Mouse (Mus musculus): ENCODE measurements around the gene Igdcc3. TPM values are rescaled to one million over a fixed set of nuclear protein-coding genes. Genes with fewer than 3 reads are reported as not detected.

The Igdcc3 gene
- 40.0 and 40.8 TPM in 2 replicates for polyA plus RNA-seq (2016; fragmentation: Nextera tagmentation; extraction: Ambion mirVana)

DNA sequence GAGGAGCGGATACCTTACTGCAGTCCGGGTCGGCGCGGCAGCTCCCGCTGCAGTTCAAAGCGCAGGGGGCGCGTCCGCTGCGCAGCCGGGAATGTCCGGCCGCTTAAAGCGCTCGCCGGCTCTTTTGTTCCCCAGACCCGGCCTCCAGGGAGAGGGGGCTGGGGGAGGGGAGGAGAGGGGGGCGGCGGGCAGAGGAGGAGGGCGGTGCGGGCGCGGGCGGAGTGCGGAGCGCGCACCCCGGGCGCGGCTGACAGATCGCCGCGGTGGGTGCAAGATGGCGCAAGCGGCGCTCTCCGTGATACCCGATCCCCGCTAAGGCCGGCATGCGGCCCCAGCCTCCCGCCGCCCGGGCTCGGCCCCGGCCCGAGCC, at the start of gene Igdcc3:
Gene Igdcc3, plus strand, starts transcription at position 254 of the 370 bp plus-strand sequence.
- 0% methylated on average over 14 of the region's 48 CpGs for WGBS
- Histone ChIP-seq H3K9ac (peak within 1 kb of the TSS; percentile 98), H3K4me1 (peaks cover 64% of the 10 kb centered on the region)

DNA sequence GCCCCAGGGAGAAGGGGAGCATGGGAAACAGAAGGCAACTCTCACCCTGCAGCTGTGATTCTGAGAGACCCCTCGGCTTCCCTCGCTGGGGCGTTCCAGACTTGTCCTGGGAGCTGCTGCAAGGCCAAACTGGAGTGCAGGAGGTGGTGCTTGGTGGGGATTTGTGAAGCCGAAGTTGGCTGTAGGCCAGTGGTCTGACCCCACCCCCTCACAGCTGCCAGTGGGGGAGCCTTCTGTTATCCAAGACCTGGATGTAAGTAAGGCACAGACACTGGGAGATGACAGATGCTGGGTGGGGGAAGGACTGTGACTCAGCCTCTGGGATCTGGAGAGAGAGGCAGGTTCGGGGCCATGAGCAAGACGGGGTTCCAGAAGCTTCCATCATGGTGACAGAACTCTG, 46.8 kb upstream of the Igdcc3 start:
- peak overlapping the region; percentile 65; the same call in 1 of the 2 replicates for H3K27ac ChIP-seq
- no peak overlapping the region for H3K4me2 ChIP-seq
- no peak overlapping the region for H3K4me3 ChIP-seq (replicated peaks)
- no peaks in the 10 kb centered on the region for H3K9me3 ChIP-seq
- no peaks in the 10 kb centered on the region for H3K36me3 ChIP-seq (replicated peaks)
- WGBS, result 47% methylated on average over 6 of the region's 6 CpGs
- peaks cover 18% of the 10 kb centered on the region for H3K4me1 ChIP-seq
- no peaks in the 10 kb centered on the region for H3K27me3 ChIP-seq
- no peak overlapping the region for H3K9ac ChIP-seq
- ATAC-seq (ENCODE audit: low FRiP score), result 0 out of 2 replicates have a peak, but pooled peaks have one; percentile 53

More for the DNA sequence above, at the start of gene Igdcc3:
- peaks cover 11% of the 10 kb centered on the region; the same call in 1 of the 2 replicates for H3K27me3 ChIP-seq
- peaks cover 25% of the 10 kb centered on the region for H3K36me3 ChIP-seq (replicated peaks)
- peak; percentile 87 for ATAC-seq (ENCODE audit: low FRiP score)
- H3K4me2 ChIP-seq, result peak within 1 kb of the TSS; percentile 67
- no peaks in the 10 kb centered on the region for H3K9me3 ChIP-seq
- H3K4me3 ChIP-seq (replicated peaks), result peak within 1 kb of the TSS; percentile 77
- peak within 1 kb of the TSS; percentile 96 for H3K27ac ChIP-seq

DNA sequence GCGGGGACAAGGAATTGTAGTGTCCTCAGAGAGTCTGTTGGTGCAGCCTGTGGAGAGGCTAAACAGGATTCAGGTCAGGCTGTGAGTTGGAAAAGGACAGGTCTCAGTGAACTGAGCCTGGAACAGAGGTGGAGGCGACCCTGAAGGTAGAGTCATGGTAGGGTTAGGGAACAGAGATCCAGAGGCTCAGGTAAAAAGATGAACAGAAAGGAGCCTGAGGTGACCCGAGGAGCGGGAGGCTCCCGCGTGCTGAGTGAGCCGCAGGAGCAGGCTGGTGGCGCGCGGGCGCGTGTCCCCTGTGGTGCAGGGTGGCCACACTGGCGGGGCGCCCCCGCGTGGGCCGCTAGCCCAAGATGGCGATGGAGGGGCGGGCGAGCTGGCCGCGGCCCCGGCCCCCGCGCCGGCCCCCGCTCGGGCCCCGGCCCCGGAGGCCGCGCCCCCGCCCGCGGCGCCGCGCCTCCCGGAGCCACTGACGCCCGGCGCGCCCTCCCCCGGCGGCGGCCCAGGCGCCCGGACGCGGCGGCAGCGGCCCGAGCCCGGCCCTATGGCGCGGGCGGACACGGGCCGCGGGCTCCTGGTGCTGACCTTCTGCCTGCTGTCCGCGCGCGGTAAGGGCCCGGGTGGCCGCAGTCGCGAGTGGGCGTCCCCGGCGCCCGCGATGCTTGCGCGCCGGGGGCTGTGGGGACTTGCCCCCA, 39.9 kb upstream of the Igdcc3 start, which contains the start of gene Igdcc4:
Gene Igdcc4, plus strand, starts transcription at position 496 of the 695 bp plus-strand sequence.
- 1% methylated on average over 56 of the region's 76 CpGs for WGBS
- H3K9ac ChIP-seq, result peak within 1 kb of the TSS; percentile 81
- H3K4me1 ChIP-seq, result peaks cover 21% of the 10 kb centered on the region
- peaks cover 6% of the 10 kb centered on the region; the same call in 1 of the 2 replicates for H3K9me3 ChIP-seq
- H3K4me2 ChIP-seq, result peak within 1 kb of the TSS; percentile 94
- ATAC-seq (ENCODE audit: low FRiP score), result 0 out of 2 replicates have a peak, but pooled peaks have one; percentile 3
- H3K4me3 ChIP-seq (replicated peaks), result peak within 1 kb of the TSS; percentile 85
- H3K27me3 ChIP-seq, result no peaks in the 10 kb centered on the region; the same call in 1 of the 2 replicates
- no peaks in the 10 kb centered on the region for H3K36me3 ChIP-seq (replicated peaks)
- peak within 1 kb of the TSS; percentile 83 for H3K27ac ChIP-seq

DNA sequence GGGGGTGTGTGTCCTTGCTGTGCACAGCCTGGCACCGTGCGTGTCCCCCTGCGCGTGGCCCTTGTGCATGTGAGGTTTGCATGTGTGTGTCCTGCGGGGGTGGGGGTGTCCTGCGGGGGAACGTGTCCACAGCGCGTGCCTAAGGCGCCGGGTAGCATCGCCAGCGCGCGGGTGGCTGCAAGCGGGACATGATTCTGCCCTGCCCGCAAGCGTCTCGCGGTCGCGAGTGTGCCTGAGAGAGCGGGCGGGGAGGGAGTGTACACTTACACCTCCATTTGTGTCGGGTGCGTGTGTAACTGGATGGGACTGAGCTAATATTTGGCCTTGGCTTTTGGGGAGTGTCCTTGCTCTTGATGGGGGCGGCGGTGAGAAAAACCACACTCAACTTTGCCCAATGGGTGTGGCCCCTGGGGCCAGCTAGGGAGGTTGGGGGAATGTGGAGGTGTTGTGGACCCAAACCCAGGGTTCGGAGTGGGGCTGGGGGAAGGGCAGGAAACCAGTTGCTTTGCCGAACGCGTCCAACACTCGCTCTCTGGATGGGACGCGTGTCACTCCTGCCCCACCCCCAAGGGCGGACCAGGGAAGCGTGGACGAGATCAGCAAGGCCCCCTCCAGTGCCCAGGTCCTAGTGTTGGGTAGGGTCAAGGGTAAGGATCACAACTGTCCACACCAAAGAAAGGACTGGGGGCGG, 39.2 kb upstream of the Igdcc3 start:
- peak; percentile 73 for ATAC-seq (ENCODE audit: low FRiP score)
- H3K36me3 ChIP-seq (replicated peaks), result no peaks in the 10 kb centered on the region
- under 1% methylated on average over 39 of the region's 39 CpGs for WGBS
- H3K9me3 ChIP-seq, result peaks cover 6% of the 10 kb centered on the region; the same call in 1 of the 2 replicates
- peak overlapping the region; percentile 85 for H3K4me3 ChIP-seq (replicated peaks)
- H3K4me2 ChIP-seq, result peak overlapping the region; percentile 94
- H3K27me3 ChIP-seq, result no peaks in the 10 kb centered on the region; the same call in 1 of the 2 replicates
- peak overlapping the region; percentile 81 for H3K9ac ChIP-seq
- H3K27ac ChIP-seq, result peak overlapping the region; percentile 83
- H3K4me1 ChIP-seq, result peaks cover 21% of the 10 kb centered on the region

DNA sequence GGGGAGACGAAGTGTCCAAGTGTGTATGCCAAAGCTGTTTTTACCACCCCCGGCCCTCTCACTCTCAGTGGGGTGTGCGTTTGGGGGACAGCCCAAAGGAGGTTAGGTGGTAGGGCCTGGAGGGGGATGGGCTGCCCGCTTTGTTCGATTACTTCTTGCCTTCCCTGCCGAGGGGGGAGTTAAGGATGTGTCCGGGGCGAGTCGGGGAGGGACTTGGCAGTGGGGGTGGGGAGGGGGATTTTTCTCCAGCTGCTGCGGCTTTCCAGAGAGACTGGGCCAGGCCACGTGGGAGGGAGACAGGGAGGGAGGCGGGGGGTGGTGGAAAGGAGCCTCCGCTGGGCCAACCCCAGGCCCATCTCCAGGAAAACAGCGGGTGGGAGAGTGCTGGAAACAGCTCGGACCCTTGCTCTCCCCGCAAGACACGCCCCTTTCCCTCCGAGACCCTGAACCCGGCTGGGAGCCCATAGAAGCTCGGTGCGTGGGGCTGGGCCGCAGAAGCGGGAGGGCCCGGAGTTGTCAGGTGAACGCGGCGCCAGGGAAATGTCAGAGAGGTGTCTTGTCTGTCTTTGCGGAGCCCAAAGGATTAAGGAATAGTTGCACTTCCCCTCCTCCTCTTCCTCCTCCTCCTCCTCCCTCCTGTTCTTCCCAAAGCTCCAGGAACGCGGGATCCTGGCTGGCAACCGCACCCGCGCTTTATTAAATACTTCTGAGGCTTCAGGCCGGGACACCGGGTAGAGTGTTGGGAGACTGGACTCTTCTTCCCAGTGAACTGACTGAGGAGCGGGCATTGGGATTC, 38.4 kb upstream of the Igdcc3 start:
- Histone ChIP-seq H3K36me3 (replicated peaks) (no peaks in the 10 kb centered on the region), H3K9me3 (peaks cover 6% of the 10 kb centered on the region; the same call in 1 of the 2 replicates), H3K27ac (peak overlapping the region; percentile 83), H3K4me1 (peaks cover 21% of the 10 kb centered on the region), H3K4me3 (replicated peaks) (peak overlapping the region; percentile 85), H3K9ac (peak overlapping the region; percentile 81), H3K4me2 (peak overlapping the region; percentile 94), H3K27me3 (no peaks in the 10 kb centered on the region; the same call in 1 of the 2 replicates)
- 1% methylated on average over 32 of the region's 36 CpGs for WGBS
- ATAC-seq (ENCODE audit: low FRiP score), result peak; percentile 84

DNA sequence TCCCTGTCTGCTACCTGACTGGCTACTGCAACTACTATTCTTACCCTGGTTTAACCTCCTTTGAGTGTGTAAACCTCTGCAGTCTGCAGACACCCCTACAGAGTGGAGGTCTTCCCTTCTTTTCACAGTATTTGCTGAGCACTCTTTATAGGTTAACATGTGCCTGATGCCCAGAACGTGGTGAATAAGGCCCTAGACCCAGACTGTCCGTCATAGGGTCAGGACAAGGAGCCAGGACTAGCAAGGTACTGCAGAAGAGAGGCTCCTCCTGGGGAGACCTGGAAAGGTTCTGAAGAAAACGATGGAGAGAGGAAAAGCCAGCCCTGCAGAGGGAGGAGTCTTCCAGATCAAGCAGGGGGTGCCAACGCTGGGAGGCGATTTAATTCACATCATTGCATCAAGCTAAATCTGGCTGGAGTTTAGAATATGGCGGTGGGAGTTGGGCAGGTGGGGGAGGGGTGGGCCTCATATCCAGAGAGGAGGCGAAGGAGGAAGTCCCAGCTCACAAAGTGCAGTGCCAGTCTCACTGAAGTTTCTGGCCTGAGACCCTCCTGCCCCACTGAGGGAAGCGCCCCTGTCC, 37.7 kb upstream of the Igdcc3 start:
- Histone ChIP-seq H3K27ac (peak overlapping the region; percentile 83), H3K4me1 (peaks cover 21% of the 10 kb centered on the region), H3K27me3 (no peaks in the 10 kb centered on the region; the same call in 1 of the 2 replicates), H3K9ac (peak overlapping the region; percentile 81; the same call in 1 of the 2 replicates), H3K4me3 (replicated peaks) (peak overlapping the region; percentile 85), H3K4me2 (peak overlapping the region; percentile 94), H3K36me3 (replicated peaks) (no peaks in the 10 kb centered on the region), H3K9me3 (peaks cover 6% of the 10 kb centered on the region; the same call in 1 of the 2 replicates)
- ATAC-seq (ENCODE audit: low FRiP score), result no peak
- 24% methylated on average over 8 of the region's 8 CpGs for WGBS

DNA sequence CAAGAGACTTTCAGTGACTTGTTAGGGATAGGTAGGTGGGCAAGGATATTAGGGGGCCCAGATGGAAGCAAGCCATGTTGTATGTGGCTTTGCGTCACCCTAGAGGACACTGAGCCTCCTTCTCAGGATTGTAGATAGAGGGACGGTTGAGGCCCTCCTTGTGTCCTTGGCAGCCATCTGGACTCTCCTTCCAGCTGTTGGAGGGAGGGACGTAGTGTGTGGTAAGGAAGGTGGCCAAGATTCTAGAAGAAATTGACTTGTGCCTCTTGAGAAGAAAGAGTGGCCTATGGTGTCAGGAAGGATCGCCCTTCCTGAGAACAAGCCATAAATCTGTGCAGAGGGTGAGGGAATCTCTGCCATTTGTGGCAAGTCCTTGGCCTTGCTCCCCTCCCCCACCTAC, 34.2 kb upstream of the Igdcc3 start:
- H3K9ac ChIP-seq, result no peak overlapping the region
- WGBS, result 92% methylated on average over 4 of the region's 4 CpGs
- no peak overlapping the region for H3K27ac ChIP-seq
- peaks cover 46% of the 10 kb centered on the region for H3K4me1 ChIP-seq
- ATAC-seq (ENCODE audit: low FRiP score), result no peak
- H3K36me3 ChIP-seq (replicated peaks), result no peaks in the 10 kb centered on the region
- no peaks in the 10 kb centered on the region for H3K9me3 ChIP-seq
- H3K27me3 ChIP-seq, result no peaks in the 10 kb centered on the region; the same call in 1 of the 2 replicates
- H3K4me2 ChIP-seq, result no peak overlapping the region
- no peak overlapping the region for H3K4me3 ChIP-seq (replicated peaks)

DNA sequence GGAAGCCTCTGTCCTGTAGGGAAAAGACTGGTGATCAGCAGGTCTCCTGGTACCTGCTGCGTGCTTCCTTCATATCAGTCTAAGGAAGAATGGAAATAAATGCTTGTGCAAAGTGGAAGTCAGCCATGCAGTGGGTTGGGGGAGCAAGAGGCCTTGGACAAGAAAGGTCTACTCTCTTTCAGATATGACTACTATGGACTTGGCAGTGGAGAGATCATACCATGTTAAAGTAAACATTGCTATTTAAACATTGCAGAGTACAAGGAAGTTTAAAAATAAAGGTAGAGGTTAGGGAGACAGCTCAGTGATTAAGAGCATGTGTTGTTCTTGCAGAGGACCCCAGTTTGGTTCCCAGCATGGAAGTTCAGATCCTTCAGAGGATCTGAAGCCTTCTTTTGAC, 33.1 kb upstream of the Igdcc3 start:
- Histone ChIP-seq H3K4me1 (peaks cover 40% of the 10 kb centered on the region), H3K9me3 (no peaks in the 10 kb centered on the region), H3K27ac (no peak overlapping the region), H3K4me3 (replicated peaks) (no peak overlapping the region), H3K9ac (no peak overlapping the region), H3K27me3 (no peaks in the 10 kb centered on the region; the same call in 1 of the 2 replicates), H3K4me2 (no peak overlapping the region), H3K36me3 (replicated peaks) (no peaks in the 10 kb centered on the region)
- WGBS, result 87% methylated on average over 1 of the region's 1 CpGs
- no peak for ATAC-seq (ENCODE audit: low FRiP score)

DNA sequence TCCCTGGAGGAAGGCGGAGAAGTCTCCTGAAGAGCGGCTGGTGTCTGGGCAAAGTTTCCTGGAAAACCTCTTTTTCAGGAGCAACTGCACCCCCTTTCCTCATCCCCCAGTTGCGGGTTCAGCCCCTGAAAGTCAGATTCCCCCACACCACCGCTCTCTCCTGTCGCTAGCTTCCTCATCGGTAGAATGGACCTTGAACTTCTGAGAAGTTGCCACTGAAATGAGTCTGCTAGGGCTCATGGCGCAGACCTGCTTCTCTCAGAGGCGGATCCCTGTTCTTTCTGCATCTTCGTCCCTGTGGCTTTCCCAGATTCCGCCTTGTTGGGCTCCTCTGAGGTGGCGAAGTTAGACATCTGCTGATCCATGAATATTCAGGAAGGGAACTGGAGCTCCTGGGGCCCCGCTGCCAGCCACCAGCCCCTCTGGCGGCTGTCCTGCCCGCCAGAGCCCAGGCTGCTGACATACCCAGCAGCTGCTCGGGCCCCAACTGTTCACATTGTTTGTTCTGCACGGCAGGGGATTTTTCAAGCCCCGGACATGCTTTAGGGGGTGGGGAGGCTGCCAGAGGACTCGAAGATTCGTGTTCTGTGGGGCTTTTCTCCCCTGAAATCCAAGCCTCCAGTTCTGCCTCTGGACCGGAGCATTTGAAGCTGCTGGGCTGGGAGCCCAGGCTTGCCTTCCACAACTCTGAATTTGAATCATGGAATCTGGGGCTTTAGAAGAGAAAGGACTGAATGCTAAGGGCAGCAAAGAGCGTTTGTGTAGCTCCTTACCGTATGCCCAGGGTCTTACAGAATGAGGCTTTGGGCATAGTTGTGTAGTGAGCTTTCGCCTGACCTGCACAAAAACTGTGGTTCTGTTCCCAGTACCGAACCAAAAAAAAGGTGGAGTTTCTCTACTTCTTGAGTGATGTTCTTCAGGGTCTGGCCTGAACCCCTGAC, 31.6 kb upstream of the Igdcc3 start:
- Histone ChIP-seq H3K4me3 (replicated peaks) (peak overlapping the region; percentile 16), H3K9me3 (no peaks in the 10 kb centered on the region), H3K27me3 (no peaks in the 10 kb centered on the region), H3K36me3 (replicated peaks) (no peaks in the 10 kb centered on the region), H3K27ac (peak overlapping the region; percentile 96), H3K4me2 (peak overlapping the region; percentile 48), H3K9ac (peak overlapping the region; percentile 50), H3K4me1 (peaks cover 26% of the 10 kb centered on the region)
- 7% methylated on average over 24 of the region's 24 CpGs for WGBS
- ATAC-seq (ENCODE audit: low FRiP score), result peak; percentile 91

DNA sequence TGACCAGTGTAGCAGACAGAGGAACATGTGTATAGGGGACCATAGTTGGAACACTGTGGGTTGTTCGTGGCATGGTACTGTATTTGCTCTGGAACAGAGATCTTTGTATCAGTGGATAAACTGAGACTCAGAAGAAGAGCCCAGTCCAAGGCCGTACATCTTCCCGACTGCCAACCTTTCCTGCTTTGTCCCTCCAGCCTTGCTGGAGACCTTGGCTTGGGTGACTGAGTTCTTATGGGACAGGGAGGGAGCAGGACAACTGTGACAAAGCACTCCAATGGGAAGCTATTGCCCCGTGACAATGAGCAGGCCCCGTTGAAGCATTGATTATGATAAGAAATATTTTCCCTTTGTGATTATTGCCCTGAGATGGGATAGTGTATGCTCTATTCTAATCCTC, 29.3 kb upstream of the Igdcc3 start:
- H3K9ac ChIP-seq, result no peak overlapping the region
- peaks cover 8% of the 10 kb centered on the region for H3K36me3 ChIP-seq (replicated peaks)
- no peak overlapping the region for H3K4me2 ChIP-seq
- WGBS, result 88% methylated on average over 5 of the region's 5 CpGs
- H3K27ac ChIP-seq, result no peak overlapping the region
- peaks cover 26% of the 10 kb centered on the region for H3K4me1 ChIP-seq
- ATAC-seq (ENCODE audit: low FRiP score), result no peak
- H3K4me3 ChIP-seq (replicated peaks), result no peak overlapping the region
- no peaks in the 10 kb centered on the region for H3K9me3 ChIP-seq
- no peaks in the 10 kb centered on the region for H3K27me3 ChIP-seq

DNA sequence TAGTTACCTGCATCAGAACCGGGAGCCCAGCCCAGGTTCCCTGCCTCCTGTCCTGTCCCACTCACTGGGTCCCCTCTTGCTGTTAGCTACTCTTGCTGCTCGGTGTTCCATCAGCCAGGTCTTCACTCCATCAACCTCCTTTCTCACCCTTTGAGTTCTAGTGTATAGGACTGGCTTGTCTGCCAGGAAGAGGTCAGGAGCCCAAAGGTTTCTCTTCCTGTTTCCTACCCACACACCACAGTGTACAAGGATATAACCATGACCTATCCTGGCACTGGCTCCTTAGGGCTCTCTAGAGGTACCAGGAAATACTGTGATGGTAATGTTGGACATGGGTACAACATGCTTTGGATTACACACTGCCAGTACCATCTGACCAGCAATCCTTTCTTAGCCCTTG, 27.3 kb upstream of the Igdcc3 start:
- Histone ChIP-seq H3K4me2 (no peak overlapping the region), H3K9me3 (no peaks in the 10 kb centered on the region), H3K27ac (no peak overlapping the region), H3K4me3 (replicated peaks) (no peak overlapping the region), H3K27me3 (no peaks in the 10 kb centered on the region), H3K36me3 (replicated peaks) (peaks cover 13% of the 10 kb centered on the region), H3K9ac (no peak overlapping the region), H3K4me1 (peaks cover 22% of the 10 kb centered on the region)
- ATAC-seq (ENCODE audit: low FRiP score), result no peak
- 93% methylated on average over 2 of the region's 2 CpGs for WGBS

All from forebrain, embryonic 12.5 days (tissue).